Mouse (Mus musculus): ENCODE data around the gene Olfr1084. TPM values are rescaled to one million over a fixed set of nuclear protein-coding genes. Genes with fewer than 3 reads are reported as not detected.
"Not testable (repeated sequence)": the region's sequence is repeated elsewhere in the genome, so short reads cannot be mapped to it uniquely, and the experiment has no call there.

Olfr1084 gene
- not detected in 2 replicates for polyA plus RNA-seq (2012; rRNA removed)

DNA sequence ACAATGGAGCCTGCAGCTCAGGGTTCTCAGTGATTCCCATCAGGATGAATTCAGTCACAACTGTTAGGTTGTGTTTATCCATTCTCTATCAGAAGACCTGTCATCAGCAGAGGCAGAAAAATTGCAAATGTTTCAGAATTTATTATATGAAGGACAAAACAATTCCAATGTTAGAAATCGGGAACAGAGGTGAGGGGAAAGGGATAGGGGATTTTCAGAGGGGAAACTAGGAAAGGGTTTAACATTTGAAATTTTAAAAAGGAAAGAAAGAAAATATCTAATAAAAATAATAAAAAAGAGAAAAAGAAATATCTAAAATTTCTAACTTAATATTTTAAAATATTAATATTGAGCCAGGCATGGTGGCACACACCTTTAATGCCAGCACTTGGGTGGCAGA, at the start of gene Olfr1084:
Gene Olfr1084 (minus strand): TSS at position 101 of the 400 bp plus-strand sequence.
- 93% methylated on average over 1 of the region's 1 CpGs for WGBS
- not testable (repeated sequence) for DNase-seq; H3K4me1 ChIP-seq (ENCODE audit: control insufficient read depth, insufficient read depth, low read length); H3K4me3 ChIP-seq (replicated peaks; ENCODE audit: insufficient read depth, low read depth, low read length); H3K27me3 ChIP-seq (ENCODE audit: control insufficient read depth, insufficient read depth, low read length); H3K27ac ChIP-seq (ENCODE audit: insufficient read depth, low read length)

DNA sequence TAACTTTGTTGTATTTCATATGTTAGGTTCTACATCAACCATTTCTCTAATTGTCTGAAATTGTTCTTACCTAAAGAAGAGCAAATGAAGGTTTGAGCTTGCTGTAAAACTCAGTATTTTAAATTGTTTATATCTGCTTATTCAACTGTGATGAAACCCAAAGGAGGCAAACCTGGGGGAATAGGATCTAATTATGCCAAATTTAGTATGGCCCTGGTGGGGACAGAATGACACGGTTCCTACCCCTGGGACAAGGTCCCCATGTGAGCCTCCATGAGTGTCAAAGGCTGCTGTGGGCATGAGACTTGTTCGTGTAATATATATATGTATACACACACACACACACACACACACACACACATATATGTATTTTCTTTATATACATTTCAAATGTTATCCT, 40.5 kb upstream of the Olfr1084 start, which contains the start of gene Olfr1086:
Gene Olfr1086 (minus strand): TSS at position 101 of the 400 bp plus-strand sequence.
- TF ChIP-seq POLR2A (IDR thresholded peaks at IDR 0.05; ENCODE audit: borderline replicate concordance, insufficient read depth, low read length) (no peak), CTCF (IDR thresholded peaks at IDR 0.05; ENCODE audit: borderline replicate concordance, insufficient read depth, low read depth, low read length) (no peak)
- Histone ChIP-seq H3K4me1 (ENCODE audit: control insufficient read depth, insufficient read depth, low read length) (no peaks in the 10 kb centered on the region), H3K27ac (ENCODE audit: insufficient read depth, low read length) (no peak within 1 kb of the TSS), H3K27me3 (ENCODE audit: control insufficient read depth, insufficient read depth, low read length) (no peaks in the 10 kb centered on the region), H3K4me3 (replicated peaks; ENCODE audit: insufficient read depth, low read depth, low read length) (no peak within 1 kb of the TSS)
- 67% methylated on average over 2 of the region's 2 CpGs for WGBS
- no peak for DNase-seq

GRCm38 (mm10) chr2:86661919-86662318, 22.4 kb upstream of the Olfr1084 start, which contains the start of gene Olfr1085:
Olfr1085 (minus strand) TSS chr2:86662019.
- H3K4me3 ChIP-seq (replicated peaks; ENCODE audit: insufficient read depth, low read depth, low read length), result no peak within 1 kb of the TSS
- WGBS, result 10% methylated on average over 1 of the region's 1 CpGs

GRCm38 (mm10) chr2:86598866-86599265, 40.7 kb downstream of the Olfr1084 start, which contains the start of gene Olfr1082:
Olfr1082 (minus strand) TSS chr2:86598966.
- H3K4me1 ChIP-seq (ENCODE audit: control insufficient read depth, insufficient read depth, low read length); H3K4me3 ChIP-seq (replicated peaks; ENCODE audit: insufficient read depth, low read depth, low read length); H3K27me3 ChIP-seq (ENCODE audit: control insufficient read depth, insufficient read depth, low read length); DNase-seq; H3K27ac ChIP-seq (ENCODE audit: insufficient read depth, low read length): not testable (repeated sequence)
- 31% methylated on average over 1 of the region's 1 CpGs for WGBS

More at GRCm38 (mm10) chr2:86661919-86662318, 22.4 kb upstream of the Olfr1084 start, which contains the start of gene Olfr1085:
- H3K27ac ChIP-seq (ENCODE audit: insufficient read depth, low read length), result no peak within 1 kb of the TSS
- no peaks in the 10 kb centered on the region for H3K4me1 ChIP-seq (ENCODE audit: control insufficient read depth, insufficient read depth, low read length)
- H3K27me3 ChIP-seq (ENCODE audit: control insufficient read depth, insufficient read depth, low read length), result no peaks in the 10 kb centered on the region
- no peak for TF ChIP-seq POLR2A (IDR thresholded peaks at IDR 0.05; ENCODE audit: borderline replicate concordance, insufficient read depth, low read length)
- no peak for TF ChIP-seq CTCF (IDR thresholded peaks at IDR 0.05; ENCODE audit: borderline replicate concordance, insufficient read depth, low read depth, low read length)
- DNase-seq, result no peak

Other genes with a start within 250 kb of the Olfr1084 start
- not detected in 2 replicates for gene Olfr1061, start 225.7 kb downstream of the Olfr1084 start, polyA plus RNA-seq (2012; rRNA removed)
- not detected in 2 replicates for gene Olfr1062, start 213.0 kb downstream of the Olfr1084 start, polyA plus RNA-seq (2012; rRNA removed)
- not detected in 2 replicates for gene Olfr1065, start 189.1 kb downstream of the Olfr1084 start, polyA plus RNA-seq (2012; rRNA removed)
- gene Olfr1066, start 183.5 kb downstream of the Olfr1084 start, polyA plus RNA-seq (2012; rRNA removed), result not detected in 2 replicates
- not detected in 2 replicates for gene Olfr228, start 152.3 kb downstream of the Olfr1084 start, polyA plus RNA-seq (2012; rRNA removed)
- not detected in 2 replicates for gene Olfr1076, start 131.3 kb downstream of the Olfr1084 start, polyA plus RNA-seq (2012; rRNA removed)
- gene Olfr1079, start 97.2 kb downstream of the Olfr1084 start, polyA plus RNA-seq (2012; rRNA removed), result not detected in 2 replicates
- not detected in 2 replicates for gene Olfr1080, start 81.5 kb downstream of the Olfr1084 start, polyA plus RNA-seq (2012; rRNA removed)
- gene Olfr1082, start 40.8 kb downstream of the Olfr1084 start, polyA plus RNA-seq (2012; rRNA removed), result not detected in 2 replicates
- not detected in 2 replicates for gene Olfr1085, start 22.3 kb upstream of the Olfr1084 start, polyA plus RNA-seq (2012; rRNA removed)
- gene Olfr1086, start 40.4 kb upstream of the Olfr1084 start, polyA plus RNA-seq (2012; rRNA removed), result not detected in 2 replicates
- not detected in 2 replicates for gene Olfr1087, start 58.7 kb upstream of the Olfr1084 start, polyA plus RNA-seq (2012; rRNA removed)
- not detected in 2 replicates for gene Olfr1089, start 94.0 kb upstream of the Olfr1084 start, polyA plus RNA-seq (2012; rRNA removed)
- gene Olfr1090, start 119.3 kb upstream of the Olfr1084 start, polyA plus RNA-seq (2012; rRNA removed), result not detected in 2 replicates
- gene Olfr1093, start 142.8 kb upstream of the Olfr1084 start, polyA plus RNA-seq (2012; rRNA removed), result not detected in 2 replicates
- not detected in 2 replicates for gene Olfr141, start 170.3 kb upstream of the Olfr1084 start, polyA plus RNA-seq (2012; rRNA removed)
- gene Olfr1094, start 184.9 kb upstream of the Olfr1084 start, polyA plus RNA-seq (2012; rRNA removed), result not detected in 2 replicates
- not detected in 2 replicates for gene Olfr1095, start 212.0 kb upstream of the Olfr1084 start, polyA plus RNA-seq (2012; rRNA removed)
- not detected in 2 replicates for gene Gm13723, start 235.1 kb upstream of the Olfr1084 start, polyA plus RNA-seq (2012; rRNA removed)